Mouse (Mus musculus) limb, embryonic 11.5 days (tissue): ENCODE measurements around the gene Akap13. TPM values are rescaled to one million over a fixed set of nuclear protein-coding genes. Genes with fewer than 3 reads are reported as not detected.

Source experiments
- ATAC-seq: fragments of 200-750 bp; cut with Nextera tagmentation; 2 replicates; pipeline ENCODE4 v1.8.0; 2017; ENCODE audit warnings: low read depth; ENCODE audit not compliant: insufficient number of reproducible peaks, low FRiP score, low TSS enrichment
- DNase-seq: peaks from one replicate; pipeline ENCODE4 v3.0.0-alpha.2; 2015; ENCODE audit warnings: low spot score
- H3K27ac ChIP-seq: fragments of 300-500 bp; sonication (generic); replicated peaks from 2 replicates; pipeline ENCODE4 v1.5.1; 2014; ENCODE audit warnings: low read depth, mild to moderate bottlenecking, low read length
- H3K27me3 ChIP-seq: fragments of 300-500 bp; sonication (generic); 2 replicates; pipeline ENCODE4 v1.6.1; 2014; ENCODE audit warnings: mild to moderate bottlenecking, low read length, mixed read lengths; ENCODE audit not compliant: control insufficient read depth, insufficient read depth
- H3K36me3 ChIP-seq: fragments of 300-500 bp; sonication (generic); 2 replicates; pipeline ENCODE4 v1.6.1; 2014; ENCODE audit warnings: mild to moderate bottlenecking, low read length, moderate library complexity, mixed read lengths; ENCODE audit not compliant: control insufficient read depth, insufficient read depth
- H3K4me1 ChIP-seq: fragments of 300-500 bp; sonication (generic); 2 replicates; pipeline ENCODE4 v1.6.1; 2014; ENCODE audit warnings: low read length, mixed read lengths; ENCODE audit not compliant: control insufficient read depth, insufficient read depth
- H3K4me2 ChIP-seq: fragments of 300-500 bp; sonication (generic); 2 replicates; pipeline ENCODE4 v1.6.1; 2014; ENCODE audit warnings: low read depth, mild to moderate bottlenecking, moderate library complexity; ENCODE audit not compliant: severe bottlenecking
- H3K4me3 ChIP-seq: fragments of 300-500 bp; sonication (generic); 2 replicates; pipeline ENCODE4 v1.5.1; 2014; ENCODE audit warnings: low read depth, low read length
- H3K9ac ChIP-seq: fragments of 300-500 bp; sonication (generic); 2 replicates; pipeline ENCODE4 v1.6.1; 2014; ENCODE audit warnings: mild to moderate bottlenecking, low read length
- H3K9me3 ChIP-seq: fragments of 300-500 bp; sonication (generic); 2 replicates; pipeline ENCODE4 v1.6.1; 2016; ENCODE audit warnings: low read length; ENCODE audit not compliant: control insufficient read depth
- WGBS: fragments of 180-500 bp; shearing (Covaris S2); extraction: QIAGEN DNeasy Blood & Tissue Kit; methylation state at CpG from one replicate; pipeline ENCODE4 v1.1.7; 2014; 5-methylcytosine and 5-hydroxymethylcytosine counted together
- polyA plus RNA-seq: library from polyadenylated mRNA; unstranded; fragments of >200 nt; fragmentation: Nextera tagmentation; extraction: Ambion mirVana; gene quantifications from 2 replicates; pipeline ENCODE4 v1.2.1, GENCODE M21; 2014

Akap13 gene
- polyA plus RNA-seq, 1 experiment from 2014 or later = 32.7 TPM

DNA sequence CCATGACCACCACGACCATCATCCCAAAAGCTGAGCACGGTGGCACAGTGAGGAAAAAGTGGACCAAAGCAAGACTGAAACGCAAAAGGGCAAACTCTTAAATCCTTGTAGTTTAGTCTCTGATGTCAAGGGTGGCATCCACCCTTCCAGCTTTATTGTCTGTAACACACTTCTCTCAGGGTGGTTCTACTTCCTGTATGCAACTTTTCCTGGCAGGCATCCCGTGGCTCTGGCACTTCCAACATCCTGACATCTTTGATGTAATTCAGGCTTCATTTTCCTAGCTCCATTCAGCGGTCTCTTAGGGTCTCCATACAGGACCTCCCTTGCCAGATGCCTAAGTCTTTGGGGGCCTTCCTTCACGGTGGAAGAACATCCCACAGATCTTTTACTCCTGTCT is 122.0 kb downstream of the Akap13 start:
- Histone ChIP-seq H3K27ac (no peak overlapping the region), H3K4me1 (no peaks in the 10 kb centered on the region), H3K9me3 (no peaks in the 10 kb centered on the region), H3K27me3 (no peaks in the 10 kb centered on the region), H3K4me3 (no peak overlapping the region), H3K36me3 (peaks cover 5% of the 10 kb centered on the region; the same call in 1 of the 2 replicates), H3K9ac (no peak overlapping the region), H3K4me2 (no peak overlapping the region)
- DNase-seq (no peak), ATAC-seq (no peak)
- WGBS = 87% methylated on average over 6 of the region's 6 CpGs

DNA sequence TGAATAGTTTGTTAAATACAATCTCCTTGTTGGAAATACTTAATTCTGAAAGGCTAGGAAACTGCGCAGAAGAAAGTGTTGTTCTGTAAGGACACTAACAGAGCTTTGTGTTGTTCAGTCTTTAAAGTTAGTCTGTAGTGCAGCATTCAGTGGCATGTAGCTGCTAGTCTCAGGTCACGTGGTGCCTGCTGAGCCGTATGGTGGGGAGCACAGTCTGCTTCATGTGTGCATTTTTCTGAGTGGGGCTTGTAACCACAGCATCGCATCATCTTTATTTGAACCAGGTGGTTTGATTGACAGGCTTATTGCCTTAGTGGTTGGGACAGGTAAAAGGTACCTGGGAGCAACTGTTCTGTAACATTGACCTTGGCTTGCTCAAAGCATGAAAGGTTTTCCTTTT is 123.3 kb downstream of the Akap13 start:
- Histone ChIP-seq H3K9ac (no peak overlapping the region), H3K27me3 (no peaks in the 10 kb centered on the region), H3K9me3 (no peaks in the 10 kb centered on the region), H3K4me1 (no peaks in the 10 kb centered on the region), H3K4me3 (no peak overlapping the region), H3K4me2 (no peak overlapping the region), H3K27ac (no peak overlapping the region), H3K36me3 (peaks cover 5% of the 10 kb centered on the region; the same call in 1 of the 2 replicates)
- no peak for ATAC-seq
- 91% methylated on average over 4 of the region's 4 CpGs for whole genome bisulfite sequencing
- no peak for DNase-seq

DNA sequence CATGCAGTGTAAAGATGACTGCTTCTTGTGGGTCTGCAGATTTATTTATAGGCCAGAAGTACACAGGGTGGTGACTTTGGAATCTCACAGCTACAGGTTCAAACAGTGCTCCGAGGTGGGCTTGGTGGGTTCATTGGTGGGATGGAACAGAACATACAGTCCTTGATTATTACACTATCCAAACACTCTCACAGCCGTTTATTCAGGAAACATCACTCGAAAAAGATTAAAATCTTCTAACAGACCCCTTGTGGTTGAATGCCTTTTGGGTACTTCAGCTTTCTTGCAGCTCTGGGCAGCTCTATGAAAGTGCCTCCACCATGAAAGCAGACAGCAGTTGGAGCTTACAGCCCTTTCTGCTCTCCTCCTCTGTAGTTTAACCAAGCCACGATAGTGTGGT is 126.8 kb downstream of the Akap13 start:
- Histone ChIP-seq H3K4me1 (no peaks in the 10 kb centered on the region), H3K9ac (no peak overlapping the region), H3K9me3 (no peaks in the 10 kb centered on the region), H3K4me3 (no peak overlapping the region), H3K4me2 (no peak overlapping the region), H3K27me3 (no peaks in the 10 kb centered on the region), H3K36me3 (peaks cover 5% of the 10 kb centered on the region; the same call in 1 of the 2 replicates), H3K27ac (no peak overlapping the region)
- DNase-seq (no peak), ATAC-seq (no peak)
- WGBS = 89% methylated on average over 4 of the region's 4 CpGs

- Histone ChIP-seq H3K36me3 (peaks cover 5% of the 10 kb centered on the region; the same call in 1 of the 2 replicates), H3K4me3 (no peak overlapping the region)
These were observed 128.8 kb downstream of the Akap13 start for GRCm38 (mm10) chr7:75584100-75584499.

GRCm38 (mm10) chr7:75585409-75585808 is 130.1 kb downstream of the Akap13 start:
- no peaks in the 10 kb centered on the region for H3K36me3 ChIP-seq
- H3K27me3 ChIP-seq = no peaks in the 10 kb centered on the region
- no peak overlapping the region for H3K4me3 ChIP-seq
- 83% methylated on average over 6 of the region's 6 CpGs for WGBS
- ATAC-seq (no peak), DNase-seq (no peak)
- H3K27ac ChIP-seq = no peak overlapping the region
- H3K9ac ChIP-seq = no peak overlapping the region
- no peaks in the 10 kb centered on the region for H3K4me1 ChIP-seq
- no peak overlapping the region for H3K4me2 ChIP-seq
- no peaks in the 10 kb centered on the region for H3K9me3 ChIP-seq

More at GRCm38 (mm10) chr7:75584100-75584499, 128.8 kb downstream of the Akap13 start:
- Histone ChIP-seq H3K27ac (no peak overlapping the region), H3K9me3 (no peaks in the 10 kb centered on the region), H3K4me1 (no peaks in the 10 kb centered on the region), H3K27me3 (no peaks in the 10 kb centered on the region), H3K4me2 (no peak overlapping the region), H3K9ac (no peak overlapping the region)
- no peak for ATAC-seq
- WGBS = 87% methylated on average over 2 of the region's 2 CpGs
- no peak for DNase-seq

DNA sequence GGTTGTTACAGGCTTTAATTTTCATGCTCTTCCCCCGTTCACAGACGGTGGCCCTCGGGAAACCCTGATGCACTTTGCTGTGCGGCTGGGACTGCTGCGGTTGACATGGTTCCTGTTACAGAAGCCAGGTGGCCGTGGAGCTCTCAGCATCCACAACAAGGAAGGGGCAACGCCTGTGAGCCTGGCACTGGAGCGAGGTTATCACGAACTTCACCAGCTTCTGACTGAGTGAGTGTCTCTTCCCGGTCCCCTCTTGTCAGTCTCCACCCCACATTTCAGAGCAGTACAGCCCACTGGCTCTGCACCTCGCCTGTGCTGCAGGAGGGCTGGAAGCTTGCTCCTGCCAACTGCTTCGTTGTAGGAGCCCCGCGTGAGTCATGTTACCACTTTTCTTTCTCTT is 130.8 kb downstream of the Akap13 start:
- WGBS = 80% methylated on average over 14 of the region's 14 CpGs
- Histone ChIP-seq H3K4me3 (no peak overlapping the region), H3K9ac (no peak overlapping the region), H3K36me3 (no peaks in the 10 kb centered on the region), H3K9me3 (no peaks in the 10 kb centered on the region), H3K4me2 (no peak overlapping the region), H3K27ac (no peak overlapping the region), H3K27me3 (no peaks in the 10 kb centered on the region), H3K4me1 (no peaks in the 10 kb centered on the region)
- DNase-seq (no peak), ATAC-seq (no peak)

DNA sequence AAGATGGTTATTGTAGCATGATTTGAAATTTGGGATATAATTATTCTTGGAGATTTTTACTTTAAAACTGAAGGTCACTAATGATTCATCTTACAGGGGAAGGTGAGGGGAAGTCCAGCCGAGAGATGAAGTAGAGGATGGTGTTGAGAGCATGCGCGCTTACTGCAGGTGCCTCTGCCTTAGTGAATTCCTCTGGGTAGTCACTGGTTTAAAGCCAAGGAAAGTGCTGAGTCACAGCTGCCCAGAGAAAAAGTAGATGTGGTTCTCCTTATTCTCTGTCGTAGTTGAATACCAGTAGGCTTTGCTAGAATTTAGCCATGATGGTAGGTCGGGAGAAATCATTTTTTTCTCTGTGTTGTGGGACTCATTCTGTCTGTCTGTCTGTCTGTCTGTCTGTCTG is 132.4 kb downstream of the Akap13 start:
- 92% methylated on average over 5 of the region's 5 CpGs for WGBS

DNA sequence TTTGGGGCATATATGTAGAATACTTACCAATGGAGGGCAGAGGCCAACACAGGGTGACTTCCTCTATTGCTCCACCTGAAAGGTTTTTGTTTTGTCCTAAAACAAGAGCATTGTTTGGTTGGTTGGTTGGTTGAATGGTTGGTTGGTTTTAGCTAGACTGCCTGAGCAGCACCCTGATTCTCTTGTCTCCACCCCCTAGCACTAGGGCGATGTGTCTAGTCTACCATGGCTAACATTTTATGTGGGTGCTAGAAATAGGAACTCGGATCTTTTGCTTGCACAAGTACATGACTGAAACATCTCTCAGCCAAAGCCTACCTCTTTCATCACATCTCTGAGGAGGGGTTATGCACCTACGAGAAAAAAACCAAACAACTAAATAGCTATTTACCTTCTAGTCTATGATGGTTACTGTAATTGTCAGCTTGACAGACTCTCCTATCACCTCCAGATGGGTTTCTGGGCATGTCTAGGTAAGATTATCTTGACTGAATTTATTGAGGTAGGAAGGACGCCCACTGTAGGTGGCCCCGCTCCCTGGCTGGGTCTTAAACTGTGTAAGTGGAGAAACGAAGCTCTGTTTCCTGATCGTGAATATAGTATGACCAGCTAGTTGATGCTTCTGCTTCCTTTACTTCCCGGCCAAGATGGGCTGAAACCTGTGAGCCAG is 134.1 kb downstream of the Akap13 start:
- no peaks in the 10 kb centered on the region for H3K27me3 ChIP-seq
- no peak overlapping the region for H3K4me2 ChIP-seq
- WGBS = 92% methylated on average over 8 of the region's 8 CpGs
- H3K9me3 ChIP-seq = no peaks in the 10 kb centered on the region
- no peaks in the 10 kb centered on the region for H3K4me1 ChIP-seq
- no peak overlapping the region for H3K27ac ChIP-seq
- H3K4me3 ChIP-seq = no peak overlapping the region
- no peak for DNase-seq
- ATAC-seq = no peak
- no peaks in the 10 kb centered on the region for H3K36me3 ChIP-seq
- no peak overlapping the region for H3K9ac ChIP-seq

More for the DNA sequence above, 132.4 kb downstream of the Akap13 start:
- Histone ChIP-seq H3K27ac (no peak overlapping the region), H3K4me1 (no peaks in the 10 kb centered on the region), H3K4me2 (no peak overlapping the region), H3K9me3 (no peaks in the 10 kb centered on the region), H3K4me3 (no peak overlapping the region), H3K36me3 (no peaks in the 10 kb centered on the region), H3K27me3 (no peaks in the 10 kb centered on the region), H3K9ac (no peak overlapping the region)
- ATAC-seq (no peak), DNase-seq (no peak)

- no peak for ATAC-seq
- H3K4me3 ChIP-seq = no peak overlapping the region
These were observed 136.6 kb downstream of the Akap13 start for GRCm38 (mm10) chr7:75591961-75592360.

More at GRCm38 (mm10) chr7:75591961-75592360, 136.6 kb downstream of the Akap13 start:
- Histone ChIP-seq H3K36me3 (no peaks in the 10 kb centered on the region), H3K9me3 (no peaks in the 10 kb centered on the region), H3K4me2 (no peak overlapping the region), H3K27ac (no peak overlapping the region), H3K4me1 (no peaks in the 10 kb centered on the region), H3K9ac (no peak overlapping the region), H3K27me3 (no peaks in the 10 kb centered on the region)
- WGBS = 74% methylated on average over 1 of the region's 1 CpGs
- no peak for DNase-seq
